Mouse (Mus musculus) CH12.LX (cell line): ENCODE measurements around the gene Schip1.

Experiments
- CTCF ChIP-seq, 2 experiments: IDR thresholded peaks in 1 of 2; conservative IDR thresholded peaks in 1 of 2; 2 replicates each; pipeline ENCODE4 v1.5.1; 2011 to 2012; ENCODE audit warnings: low read depth in 2 of 2, low read length in 2 of 2, improper control_type of control experiment in 1 of 2, inconsistent platforms in 1 of 2, mild to moderate bottlenecking in 1 of 2, moderate library complexity in 1 of 2
- EP300 ChIP-seq: IDR thresholded peaks from 2 replicates; pipeline ENCODE4 v1.6.1; 2011; ENCODE audit warnings: low read length, improper control_type of control experiment
- HCFC1 ChIP-seq: IDR thresholded peaks from 2 replicates; pipeline ENCODE4 v1.6.1; 2012; ENCODE audit warnings: low read depth, mild to moderate bottlenecking, inconsistent platforms, low read length, improper control_type of control experiment
- MXI1 ChIP-seq: IDR thresholded peaks from 2 replicates; pipeline ENCODE4 v1.6.1; 2011; ENCODE audit warnings: mild to moderate bottlenecking, low read depth, low read length, improper control_type of control experiment
- TCF12 ChIP-seq: IDR thresholded peaks from 2 replicates; pipeline ENCODE4 v1.6.1; 2014; ENCODE audit warnings: low read depth, mild to moderate bottlenecking, inconsistent platforms, low read length, improper control_type of control experiment
- USF1 ChIP-seq: IDR thresholded peaks from 2 replicates; pipeline ENCODE4 v1.6.1; 2014; ENCODE audit warnings: low read depth, mild to moderate bottlenecking, inconsistent platforms, low read length, improper control_type of control experiment
- ZMIZ1 ChIP-seq: IDR thresholded peaks from 2 replicates; pipeline ENCODE4 v1.6.1; 2012; ENCODE audit warnings: low read depth, mild to moderate bottlenecking, inconsistent platforms, low read length, improper control_type of control experiment

DNA sequence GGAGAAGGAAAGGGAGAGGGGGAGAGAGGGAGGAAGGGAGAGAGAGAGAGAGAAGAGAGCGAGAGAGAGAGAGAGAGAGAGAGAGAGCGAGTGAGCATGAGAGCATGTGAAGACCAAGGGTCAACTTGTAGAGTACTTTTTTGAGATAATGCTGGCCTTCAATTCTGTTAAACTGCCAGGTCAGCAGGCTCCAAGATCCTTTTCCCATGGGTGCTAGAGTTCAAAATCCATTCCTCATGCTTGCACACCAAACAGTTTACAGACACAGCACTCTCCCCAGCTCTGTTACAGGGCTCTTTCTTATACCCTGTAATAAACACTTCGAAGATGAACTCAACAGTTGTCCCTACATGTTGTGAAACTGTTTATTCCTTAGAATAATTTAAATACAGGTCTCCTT lies 450.1 kb downstream of the Schip1 start:
- TF ChIP-seq TCF12 (no peak), HCFC1 (no peak), ZMIZ1 (no peak), CTCF (conservative IDR thresholded peaks at IDR 0.05 in 1 of 2, IDR thresholded peaks at IDR 0.05 in 1 of 2; ENCODE audit: low read depth in 2 of 2, low read length in 2 of 2) (no peak), MXI1 (no peak), USF1 (no peak), EP300 (no peak)
